Mouse (Mus musculus) midbrain, embryonic 14.5 days (tissue): Measurements from ENCODE around the gene Actl7a. TPM values are rescaled to one million over a fixed set of nuclear protein-coding genes. Genes with fewer than 3 reads are reported as not detected.

Source experiments
- ATAC-seq: fragments of 200-750 bp; cut with Nextera tagmentation; 2 replicates; pipeline ENCODE4 v1.8.0; 2017; ENCODE audit warnings: moderate number of reproducible peaks, moderate library complexity; ENCODE audit not compliant: low FRiP score, low TSS enrichment
- DNase-seq: peaks from one replicate; pipeline ENCODE4 v3.0.0-alpha.2; 2015
- H3K27ac ChIP-seq: fragments of 300-500 bp; sonication (generic); replicated peaks from 2 replicates; pipeline ENCODE4 v1.5.1; 2014; ENCODE audit warnings: mild to moderate bottlenecking, low read depth, low read length, moderate library complexity
- H3K27me3 ChIP-seq: fragments of 300-500 bp; sonication (generic); 2 replicates; pipeline ENCODE4 v1.6.1; 2014; ENCODE audit warnings: low read length, control low read depth, mixed read lengths; ENCODE audit not compliant: control insufficient read depth, insufficient read depth
- H3K36me3 ChIP-seq: fragments of 300-500 bp; sonication (generic); 2 replicates; pipeline ENCODE4 v1.6.1; 2014; ENCODE audit warnings: low read length, control low read depth; ENCODE audit not compliant: control insufficient read depth, insufficient read depth
- H3K4me1 ChIP-seq: fragments of 300-500 bp; sonication (generic); 2 replicates; pipeline ENCODE4 v1.6.1; 2014; ENCODE audit warnings: mild to moderate bottlenecking, antibody characterized with exemption, low read length, control low read depth; ENCODE audit not compliant: control insufficient read depth, insufficient read depth
- H3K4me2 ChIP-seq: fragments of 300-500 bp; sonication (generic); 2 replicates; pipeline ENCODE4 v1.6.1; 2014; ENCODE audit warnings: mild to moderate bottlenecking, low read length, moderate library complexity
- H3K4me3 ChIP-seq: fragments of 300-500 bp; sonication (generic); replicated peaks from 2 replicates; pipeline ENCODE4 v1.5.1; 2014; ENCODE audit warnings: low read depth, low read length
- H3K9ac ChIP-seq: fragments of 300-500 bp; sonication (generic); replicated peaks from 2 replicates; pipeline ENCODE4 v1.6.1; 2014; ENCODE audit warnings: mild to moderate bottlenecking, low read length, moderate library complexity
- H3K9me3 ChIP-seq: fragments of 300-500 bp; sonication (generic); 2 replicates; pipeline ENCODE4 v1.6.1; 2016; ENCODE audit warnings: low read length, control low read depth, mixed read lengths; ENCODE audit not compliant: control insufficient read depth
- WGBS: fragments of 180-500 bp; shearing (Covaris S2); extraction: QIAGEN DNeasy Blood & Tissue Kit; methylation state at CpG from one replicate; pipeline ENCODE4 v1.1.7; 2014; 5-methylcytosine and 5-hydroxymethylcytosine counted together
- polyA plus RNA-seq: library from polyadenylated mRNA; unstranded; fragments of >200 nt; fragmentation: Nextera tagmentation; extraction: Ambion mirVana; gene quantifications from 2 replicates; pipeline ENCODE4 v1.2.1, GENCODE M21; 2014

The Actl7a gene
- polyA plus RNA-seq, 1 experiment from 2014 or later = not detected

GRCm38 (mm10) chr4:56719456-56719855, 23.8 kb upstream of the Actl7a start:
- no peak for ATAC-seq
- 68% methylated on average over 9 of the region's 9 CpGs for WGBS

GRCm38 (mm10) chr4:56720403-56720802, 22.8 kb upstream of the Actl7a start:
- Histone ChIP-seq H3K4me1 (no peaks in the 10 kb centered on the region), H3K36me3 (no peaks in the 10 kb centered on the region), H3K9me3 (no peaks in the 10 kb centered on the region), H3K27ac (no peak overlapping the region), H3K4me3 (no peak overlapping the region), H3K27me3 (no peaks in the 10 kb centered on the region), H3K4me2 (no peak overlapping the region), H3K9ac (no peak overlapping the region)
- DNase-seq (no peak), ATAC-seq (no peak)
- 89% methylated on average over 9 of the region's 9 CpGs for WGBS

More at GRCm38 (mm10) chr4:56719456-56719855, 23.8 kb upstream of the Actl7a start:
- Histone ChIP-seq H3K9ac (no peak overlapping the region), H3K36me3 (no peaks in the 10 kb centered on the region), H3K27ac (no peak overlapping the region), H3K4me2 (no peak overlapping the region), H3K9me3 (no peaks in the 10 kb centered on the region), H3K4me3 (no peak overlapping the region), H3K4me1 (no peaks in the 10 kb centered on the region), H3K27me3 (no peaks in the 10 kb centered on the region)
- DNase-seq = no peak

DNA sequence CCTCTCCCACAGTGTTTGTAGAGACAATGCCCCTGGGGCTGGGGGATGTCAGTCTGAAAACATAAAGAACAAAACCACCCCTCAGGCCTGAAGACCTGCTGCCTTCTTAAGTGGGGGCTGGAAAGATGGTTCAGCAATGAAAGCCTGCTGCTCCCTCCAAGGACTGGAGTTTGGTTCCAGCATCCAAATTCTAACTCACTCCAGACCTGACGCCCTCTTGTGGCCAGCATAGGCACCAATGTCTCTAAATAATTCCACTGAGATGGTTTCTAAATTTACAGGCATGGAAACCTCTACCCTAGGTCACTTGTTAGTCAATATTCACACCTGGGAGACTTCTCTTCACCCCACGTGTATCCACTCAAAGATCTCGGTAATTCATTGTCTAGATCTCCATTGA, 21.7 kb upstream of the Actl7a start:
- peak; percentile 39 for DNase-seq
- Histone ChIP-seq H3K4me3 (no peak overlapping the region), H3K27ac (no peak overlapping the region), H3K36me3 (no peaks in the 10 kb centered on the region), H3K9me3 (no peaks in the 10 kb centered on the region), H3K9ac (no peak overlapping the region), H3K4me1 (no peaks in the 10 kb centered on the region), H3K4me2 (no peak overlapping the region), H3K27me3 (no peaks in the 10 kb centered on the region)
- ATAC-seq = no peak
- 28% methylated on average over 3 of the region's 3 CpGs for WGBS

GRCm38 (mm10) chr4:56722346-56722745, 20.9 kb upstream of the Actl7a start:
- Histone ChIP-seq H3K4me2 (no peak overlapping the region), H3K4me3 (no peak overlapping the region), H3K27me3 (no peaks in the 10 kb centered on the region), H3K9ac (no peak overlapping the region), H3K4me1 (no peaks in the 10 kb centered on the region), H3K36me3 (no peaks in the 10 kb centered on the region), H3K27ac (no peak overlapping the region), H3K9me3 (peaks cover under 1% of the 10 kb centered on the region; the same call in 1 of the 2 replicates)
- 74% methylated on average over 6 of the region's 6 CpGs for WGBS
- ATAC-seq = no peak
- no peak for DNase-seq

GRCm38 (mm10) chr4:56723237-56723636, 20.0 kb upstream of the Actl7a start:
- Histone ChIP-seq H3K9ac (no peak overlapping the region), H3K27ac (no peak overlapping the region), H3K4me3 (no peak overlapping the region), H3K27me3 (no peaks in the 10 kb centered on the region), H3K9me3 (peaks cover 4% of the 10 kb centered on the region; the same call in 1 of the 2 replicates), H3K4me2 (no peak overlapping the region), H3K4me1 (no peaks in the 10 kb centered on the region), H3K36me3 (no peaks in the 10 kb centered on the region)
- DNase-seq (no peak), ATAC-seq (no peak)
- 94% methylated on average over 6 of the region's 6 CpGs for WGBS

DNA sequence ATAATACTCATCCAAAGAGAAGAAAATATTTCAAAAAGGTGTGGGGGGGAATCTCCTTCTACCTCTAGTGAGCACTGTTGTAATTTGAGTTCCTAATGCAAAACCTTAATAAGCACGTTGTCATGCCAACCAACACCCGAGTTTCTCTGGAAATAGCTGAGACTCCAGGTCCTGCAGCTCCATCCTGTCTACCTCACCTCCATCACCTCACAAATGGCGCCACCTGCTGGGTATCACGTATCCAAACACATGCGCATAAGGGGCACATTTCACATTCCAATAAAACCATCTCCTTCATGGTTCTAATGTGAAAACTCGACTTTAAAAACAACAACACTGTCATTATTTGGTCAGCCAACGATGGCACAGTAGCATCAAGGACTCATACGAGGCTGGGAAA, 17.4 kb upstream of the Actl7a start:
- DNase-seq = no peak
- H3K9ac ChIP-seq = no peak overlapping the region

GRCm38 (mm10) chr4:56740020-56740485, 3.2 kb upstream of the Actl7a start, which contains the start of gene Gm26657:
Gene Gm26657 (plus strand): TSS chr4:56740070.
- WGBS = 91% methylated on average over 18 of the region's 18 CpGs
- no peak for DNase-seq
- no peak within 1 kb of the TSS for H3K9ac ChIP-seq
- H3K9me3 ChIP-seq = no peaks in the 10 kb centered on the region
- H3K4me3 ChIP-seq = no peak within 1 kb of the TSS
- no peak within 1 kb of the TSS for H3K4me2 ChIP-seq
- H3K4me1 ChIP-seq = no peaks in the 10 kb centered on the region
- no peaks in the 10 kb centered on the region for H3K27me3 ChIP-seq
- H3K27ac ChIP-seq = no peak within 1 kb of the TSS
- no peak for ATAC-seq
- H3K36me3 ChIP-seq = peaks cover 8% of the 10 kb centered on the region; the same call in 1 of the 2 replicates

More for the DNA sequence above, 17.4 kb upstream of the Actl7a start:
- no peak for ATAC-seq
- H3K4me3 ChIP-seq = no peak overlapping the region
- no peak overlapping the region for H3K27ac ChIP-seq
- no peak overlapping the region for H3K4me2 ChIP-seq
- H3K9me3 ChIP-seq = peaks cover 4% of the 10 kb centered on the region; the same call in 1 of the 2 replicates
- H3K27me3 ChIP-seq = no peaks in the 10 kb centered on the region
- WGBS = 60% methylated on average over 8 of the region's 8 CpGs
- no peaks in the 10 kb centered on the region for H3K36me3 ChIP-seq
- no peaks in the 10 kb centered on the region for H3K4me1 ChIP-seq

GRCm38 (mm10) chr4:56740611-56741010, 2.6 kb upstream of the Actl7a start:
- DNase-seq (no peak), ATAC-seq (no peak)
- WGBS = 94% methylated on average over 20 of the region's 20 CpGs

DNA sequence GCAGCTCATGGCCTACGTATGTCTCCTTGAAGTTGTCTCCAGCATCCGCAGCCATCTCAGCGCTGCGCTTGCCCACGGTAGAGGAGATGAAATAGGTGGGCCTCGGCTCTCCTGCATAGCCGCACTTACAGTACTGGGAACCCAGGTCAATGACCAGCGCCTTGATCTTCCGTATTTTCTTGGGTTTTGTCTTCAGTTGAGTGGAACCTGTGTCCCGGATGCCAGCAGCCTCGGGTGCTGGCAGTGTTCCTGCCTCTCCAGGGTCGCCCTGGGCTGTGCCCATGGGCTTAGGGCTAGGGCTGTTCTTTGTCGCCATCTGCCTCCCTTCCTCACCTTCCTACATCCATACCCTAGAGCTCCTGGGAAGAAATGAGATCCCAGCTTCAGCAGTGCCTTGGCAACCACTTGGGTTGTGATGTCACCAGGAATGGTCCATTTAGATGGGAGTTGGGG, 2.1 kb upstream of the Actl7a start, which contains the start of gene Actl7b:
Actl7b (minus strand) TSS at position 403 of the 453 bp plus-strand sequence.
- no peak within 1 kb of the TSS for H3K27ac ChIP-seq
- WGBS = 94% methylated on average over 13 of the region's 13 CpGs
- ATAC-seq (no peak), DNase-seq (no peak)
- H3K4me3 ChIP-seq = no peak within 1 kb of the TSS
- H3K9ac ChIP-seq = no peak within 1 kb of the TSS
- peaks cover 16% of the 10 kb centered on the region; the same call in 1 of the 2 replicates for H3K36me3 ChIP-seq
- no peaks in the 10 kb centered on the region for H3K9me3 ChIP-seq
- no peaks in the 10 kb centered on the region for H3K4me1 ChIP-seq
- H3K4me2 ChIP-seq = no peak within 1 kb of the TSS
- H3K27me3 ChIP-seq = no peaks in the 10 kb centered on the region

More at GRCm38 (mm10) chr4:56740611-56741010, 2.6 kb upstream of the Actl7a start:
- Histone ChIP-seq H3K27ac (no peak overlapping the region), H3K27me3 (no peaks in the 10 kb centered on the region), H3K4me3 (no peak overlapping the region), H3K4me1 (no peaks in the 10 kb centered on the region), H3K9me3 (no peaks in the 10 kb centered on the region), H3K36me3 (peaks cover 13% of the 10 kb centered on the region; the same call in 1 of the 2 replicates), H3K9ac (no peak overlapping the region), H3K4me2 (no peak overlapping the region)
